Mouse (Mus musculus) limb, embryonic 11.5 days (tissue): ENCODE data around the gene Psmb10. TPM values are rescaled to one million over a fixed set of nuclear protein-coding genes. Genes with fewer than 3 reads are reported as not detected.
"Not testable (repeated sequence)": the region's sequence is repeated elsewhere in the genome, so short reads cannot be mapped to it uniquely, and the experiment has no call there.

Experiments used
- ATAC-seq: fragments of 200-750 bp; cut with Nextera tagmentation; 2 replicates; pipeline ENCODE4 v1.8.0; 2017; ENCODE audit warnings: low read depth; ENCODE audit not compliant: insufficient number of reproducible peaks, low FRiP score, low TSS enrichment
- DNase-seq: peaks from one replicate; pipeline ENCODE4 v3.0.0-alpha.2; 2015; ENCODE audit warnings: low spot score
- H3K27ac ChIP-seq: fragments of 300-500 bp; sonication (generic); replicated peaks from 2 replicates; pipeline ENCODE4 v1.5.1; 2014; ENCODE audit warnings: low read depth, mild to moderate bottlenecking, low read length
- H3K27me3 ChIP-seq: fragments of 300-500 bp; sonication (generic); 2 replicates; pipeline ENCODE4 v1.6.1; 2014; ENCODE audit warnings: mild to moderate bottlenecking, low read length, mixed read lengths; ENCODE audit not compliant: control insufficient read depth, insufficient read depth
- H3K36me3 ChIP-seq: fragments of 300-500 bp; sonication (generic); 2 replicates; pipeline ENCODE4 v1.6.1; 2014; ENCODE audit warnings: mild to moderate bottlenecking, low read length, moderate library complexity, mixed read lengths; ENCODE audit not compliant: control insufficient read depth, insufficient read depth
- H3K4me1 ChIP-seq: fragments of 300-500 bp; sonication (generic); 2 replicates; pipeline ENCODE4 v1.6.1; 2014; ENCODE audit warnings: low read length, mixed read lengths; ENCODE audit not compliant: control insufficient read depth, insufficient read depth
- H3K4me2 ChIP-seq: fragments of 300-500 bp; sonication (generic); 2 replicates; pipeline ENCODE4 v1.6.1; 2014; ENCODE audit warnings: low read depth, mild to moderate bottlenecking, moderate library complexity; ENCODE audit not compliant: severe bottlenecking
- H3K4me3 ChIP-seq: fragments of 300-500 bp; sonication (generic); 2 replicates; pipeline ENCODE4 v1.5.1; 2014; ENCODE audit warnings: low read depth, low read length
- H3K9ac ChIP-seq: fragments of 300-500 bp; sonication (generic); 2 replicates; pipeline ENCODE4 v1.6.1; 2014; ENCODE audit warnings: mild to moderate bottlenecking, low read length
- H3K9me3 ChIP-seq: fragments of 300-500 bp; sonication (generic); 2 replicates; pipeline ENCODE4 v1.6.1; 2016; ENCODE audit warnings: low read length; ENCODE audit not compliant: control insufficient read depth
- WGBS: fragments of 180-500 bp; shearing (Covaris S2); extraction: QIAGEN DNeasy Blood & Tissue Kit; methylation state at CpG from one replicate; pipeline ENCODE4 v1.1.7; 2014; 5-methylcytosine and 5-hydroxymethylcytosine counted together
- polyA plus RNA-seq: library from polyadenylated mRNA; unstranded; fragments of >200 nt; fragmentation: Nextera tagmentation; extraction: Ambion mirVana; gene quantifications from 2 replicates; pipeline ENCODE4 v1.2.1, GENCODE M21; 2014

Gene Psmb10
- polyA plus RNA-seq: 24.6 and 28.4 TPM in 2 replicates

DNA sequence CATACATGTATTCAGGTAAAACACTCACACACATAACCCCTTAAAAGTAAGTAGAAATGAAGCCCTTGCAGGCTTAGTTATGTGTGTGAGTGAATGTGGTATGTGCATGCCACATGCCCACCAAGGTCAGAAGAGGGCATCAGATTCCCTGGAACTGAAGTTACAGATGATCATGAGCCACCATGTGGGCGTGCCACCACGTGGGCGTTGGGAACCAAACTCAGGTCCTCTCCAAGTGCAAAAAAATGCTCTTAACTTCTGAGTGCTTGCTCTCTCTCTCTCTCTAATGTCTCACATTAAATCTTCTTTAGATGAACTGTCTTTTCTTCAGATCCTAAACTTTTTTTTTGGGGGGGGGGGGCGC is at the start of gene Psmb10:
Gene Psmb10 (minus strand): TSS at position 139 of the 364 bp plus-strand sequence.
- WGBS: 30% methylated on average over 4 of the region's 4 CpGs
- H3K4me1 ChIP-seq: 0 out of 2 replicates have a peak, but pooled peaks cover 4% of the 10 kb centered on the region
- H3K9ac ChIP-seq: peak within 1 kb of the TSS; percentile 56
- peak within 1 kb of the TSS; percentile 95 for H3K4me2 ChIP-seq
- H3K27ac ChIP-seq: no peak within 1 kb of the TSS
- H3K4me3 ChIP-seq: peak within 1 kb of the TSS; percentile 67
- H3K27me3 ChIP-seq: no peaks in the 10 kb centered on the region
- no peak for DNase-seq
- no peak for ATAC-seq
- H3K9me3 ChIP-seq: no peaks in the 10 kb centered on the region
- H3K36me3 ChIP-seq: peaks cover 7% of the 10 kb centered on the region

DNA sequence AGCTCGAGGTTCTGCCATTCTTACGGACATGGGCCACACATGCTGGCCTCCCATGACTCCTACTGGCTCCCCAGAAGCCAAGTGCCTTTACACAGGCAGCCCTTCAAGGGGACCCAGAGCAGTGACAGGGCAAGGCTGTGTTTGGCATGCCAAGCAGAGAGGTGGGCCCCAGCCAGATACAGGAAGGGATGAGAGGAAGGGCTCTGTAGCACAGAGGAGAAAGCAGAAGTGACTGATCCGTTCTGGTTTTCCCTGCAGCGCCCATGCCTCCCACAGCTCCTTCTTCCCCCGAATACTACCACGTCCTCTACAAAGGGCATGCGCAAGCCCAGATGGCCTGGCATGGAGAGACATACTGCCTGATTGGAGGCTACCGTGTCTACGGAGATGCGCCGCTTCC is 45.2 kb upstream of the Psmb10 start:
- H3K27ac ChIP-seq, H3K4me3 ChIP-seq, H3K9ac ChIP-seq, H3K4me1 ChIP-seq, ATAC-seq, DNase-seq, H3K9me3 ChIP-seq, H3K36me3 ChIP-seq, H3K27me3 ChIP-seq, H3K4me2 ChIP-seq: not testable (repeated sequence)
- WGBS: 81% methylated on average over 11 of the region's 11 CpGs

DNA sequence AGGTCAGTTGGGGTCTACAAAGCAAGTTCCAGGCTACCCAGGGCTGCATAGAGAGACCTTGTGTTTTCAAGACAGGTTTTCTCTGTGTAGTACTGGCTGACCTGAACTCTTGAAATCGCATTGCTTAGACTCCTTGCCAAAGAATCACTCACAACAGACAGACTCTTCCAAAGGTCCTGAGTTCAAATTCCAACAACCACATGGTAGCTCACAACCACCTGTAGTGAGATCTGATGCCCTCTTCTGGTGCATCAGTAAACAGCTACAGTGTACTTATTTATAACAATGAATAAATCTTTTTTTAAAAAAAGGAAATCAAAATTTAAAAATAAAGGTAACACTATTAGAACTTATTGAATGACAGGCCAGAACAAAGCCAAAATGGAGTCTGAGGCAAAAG is 42.9 kb upstream of the Psmb10 start:
- Histone ChIP-seq H3K27ac (no peak overlapping the region), H3K9me3 (no peaks in the 10 kb centered on the region), H3K4me1 (no peaks in the 10 kb centered on the region), H3K4me2 (no peak overlapping the region), H3K4me3 (no peak overlapping the region), H3K9ac (no peak overlapping the region), H3K36me3 (no peaks in the 10 kb centered on the region), H3K27me3 (no peaks in the 10 kb centered on the region)
- DNase-seq: no peak
- ATAC-seq: no peak
- whole genome bisulfite sequencing: 90% methylated on average over 1 of the region's 1 CpGs

DNA sequence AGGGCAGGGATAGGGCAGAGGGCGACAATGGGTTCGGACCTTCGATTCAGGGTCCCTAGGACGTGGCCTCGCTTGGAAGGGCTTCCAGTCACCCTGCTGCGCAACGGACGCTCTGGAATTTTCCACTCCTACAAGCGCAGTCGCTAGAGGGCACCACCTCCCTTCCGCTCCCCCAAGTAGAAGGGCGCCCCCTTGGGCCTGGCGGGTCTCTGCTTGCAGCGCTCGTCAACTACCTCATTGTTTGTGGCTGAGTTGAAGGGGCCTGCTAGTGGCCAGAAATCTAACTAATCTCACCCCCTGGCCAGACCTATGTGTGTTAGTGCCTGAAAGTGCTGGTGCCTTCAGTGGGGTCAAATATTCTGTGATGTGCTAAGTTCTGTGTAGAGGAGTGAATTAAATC is 41.1 kb upstream of the Psmb10 start, which contains the start of gene Dpep3:
Gene Dpep3 (minus strand): TSS at position 105 of the 400 bp plus-strand sequence.
- Histone ChIP-seq H3K4me3 (no peak within 1 kb of the TSS), H3K4me2 (no peak within 1 kb of the TSS), H3K27ac (no peak within 1 kb of the TSS), H3K9me3 (no peaks in the 10 kb centered on the region), H3K27me3 (no peaks in the 10 kb centered on the region), H3K4me1 (no peaks in the 10 kb centered on the region), H3K9ac (no peak within 1 kb of the TSS), H3K36me3 (no peaks in the 10 kb centered on the region)
- 94% methylated on average over 15 of the region's 15 CpGs for WGBS
- DNase-seq (no peak), ATAC-seq (no peak)

DNA sequence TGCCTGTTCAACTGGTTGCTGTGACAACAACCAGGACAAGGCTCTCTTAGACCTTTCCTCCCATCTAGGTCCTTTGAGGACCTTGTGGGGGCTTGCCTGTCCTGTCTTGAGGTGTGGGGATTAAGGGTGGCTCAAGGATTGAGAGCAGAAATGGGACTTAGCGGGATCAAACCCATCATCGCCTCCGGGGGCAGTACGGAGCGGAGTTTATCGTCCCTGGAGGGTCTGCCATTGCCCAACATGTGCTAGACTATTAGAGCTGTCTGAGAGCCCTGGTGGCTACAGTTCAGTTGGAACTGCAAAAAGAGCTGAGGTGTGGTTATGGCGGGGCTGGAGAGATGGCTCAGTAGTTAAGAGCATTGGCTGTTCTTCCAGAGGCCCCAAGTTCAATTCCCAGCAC is 37.1 kb upstream of the Psmb10 start:
- ATAC-seq (no peak), DNase-seq (no peak)
- no peaks in the 10 kb centered on the region for H3K4me1 ChIP-seq
- WGBS: 66% methylated on average over 7 of the region's 7 CpGs
- H3K27ac ChIP-seq: no peak overlapping the region
- H3K9ac ChIP-seq: no peak overlapping the region
- no peaks in the 10 kb centered on the region for H3K27me3 ChIP-seq
- H3K4me2 ChIP-seq: no peak overlapping the region
- no peak overlapping the region for H3K4me3 ChIP-seq
- no peaks in the 10 kb centered on the region for H3K9me3 ChIP-seq
- no peaks in the 10 kb centered on the region for H3K36me3 ChIP-seq

DNA sequence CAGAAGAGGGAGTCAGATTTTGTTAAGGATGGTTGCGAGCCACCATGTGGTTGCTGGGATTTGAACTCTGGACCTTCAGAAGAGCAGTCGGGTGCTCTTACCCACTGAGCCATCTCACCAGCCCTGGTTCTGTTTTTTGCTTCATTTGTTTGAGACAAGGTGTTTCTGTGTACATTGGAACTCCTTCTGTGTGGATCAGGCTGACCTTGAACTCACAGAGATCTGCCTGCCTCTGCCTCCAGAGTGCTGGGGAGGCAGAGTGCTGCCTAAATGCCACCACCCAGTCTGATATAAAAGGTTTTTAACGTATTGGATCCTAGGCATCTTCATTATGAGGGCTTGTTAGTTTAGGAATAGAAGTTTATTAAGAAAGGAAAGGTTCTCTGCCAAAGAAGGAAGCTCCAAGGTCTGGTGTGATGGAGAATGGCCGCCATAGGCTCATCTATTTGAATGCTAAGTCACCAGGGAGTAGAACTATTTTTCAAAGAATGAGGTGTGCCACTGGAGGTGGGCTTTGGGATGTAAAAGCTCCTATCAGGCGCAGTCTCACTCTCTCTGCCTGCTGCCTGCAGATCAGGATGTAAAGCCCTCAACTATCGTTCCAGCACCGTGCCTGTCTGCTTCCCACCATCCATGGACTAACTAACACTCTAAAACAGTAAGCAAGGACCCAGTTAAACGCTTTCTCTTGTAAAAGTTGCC is 32.9 kb upstream of the Psmb10 start:
- Histone ChIP-seq H3K27ac (no peak overlapping the region), H3K9me3 (no peaks in the 10 kb centered on the region), H3K36me3 (no peaks in the 10 kb centered on the region), H3K4me1 (peaks cover 8% of the 10 kb centered on the region; the same call in 1 of the 2 replicates), H3K4me3 (no peak overlapping the region), H3K27me3 (no peaks in the 10 kb centered on the region), H3K9ac (no peak overlapping the region), H3K4me2 (no peak overlapping the region)
- 73% methylated on average over 8 of the region's 8 CpGs for WGBS
- DNase-seq (no peak), ATAC-seq (no peak)

DNA sequence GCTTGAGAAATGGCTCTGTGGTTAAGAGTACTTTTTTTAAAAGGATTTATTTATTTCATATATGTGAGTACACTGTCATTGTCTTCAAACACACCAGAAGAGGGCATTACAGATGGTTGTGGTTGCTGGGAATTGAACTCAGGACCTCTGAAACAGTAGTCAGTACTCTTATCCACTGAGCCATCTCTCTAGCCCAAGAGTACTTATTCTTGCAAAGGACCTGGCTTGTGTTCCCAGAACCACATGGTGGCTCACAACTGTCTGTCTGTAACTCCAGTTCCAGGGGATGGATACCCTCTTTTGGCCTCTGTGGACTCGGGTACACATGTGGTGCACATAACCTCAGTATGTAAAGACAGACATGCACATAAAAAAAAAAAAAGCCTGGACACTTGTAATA is 31.1 kb upstream of the Psmb10 start:
- WGBS: 71% methylated on average over 1 of the region's 1 CpGs
- no peak for DNase-seq

DNA sequence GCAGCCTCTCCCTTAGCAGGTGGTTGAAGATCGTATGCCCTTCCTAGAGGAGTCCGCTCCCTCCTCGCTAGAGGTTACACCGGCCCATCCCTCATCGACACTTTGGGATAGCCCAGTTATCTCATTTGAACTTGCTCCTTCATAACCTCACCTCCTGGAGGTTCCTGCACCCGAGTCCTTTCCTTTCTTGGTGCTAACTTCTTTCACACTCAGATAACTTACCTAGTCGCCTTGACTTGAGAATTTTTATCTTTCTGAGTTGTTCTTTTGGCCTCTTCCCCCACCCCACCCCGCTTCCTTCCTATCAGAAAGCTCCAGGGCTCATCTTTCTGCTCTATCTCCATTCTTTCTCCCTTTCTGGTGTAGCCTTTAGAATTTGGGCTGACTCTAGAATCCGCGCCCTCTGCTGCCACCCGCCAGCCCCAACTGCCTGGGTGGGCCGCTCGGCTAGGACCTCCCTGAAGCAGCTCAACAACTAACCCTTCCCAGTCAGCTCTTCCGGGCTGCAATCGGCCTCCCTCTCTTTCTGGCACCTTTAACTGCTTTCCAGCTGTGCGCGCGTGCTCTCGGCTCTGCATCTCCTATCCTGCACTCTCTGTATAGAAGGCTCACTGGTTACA is 28.6 kb upstream of the Psmb10 start:
- Histone ChIP-seq H3K9ac (no peak overlapping the region), H3K4me1 (peaks cover 16% of the 10 kb centered on the region)
- peak; percentile 76 for DNase-seq

More for the DNA sequence above, 31.1 kb upstream of the Psmb10 start:
- no peaks in the 10 kb centered on the region for H3K9me3 ChIP-seq
- H3K27ac ChIP-seq: no peak overlapping the region
- no peak for ATAC-seq
- no peak overlapping the region for H3K9ac ChIP-seq
- peaks cover 13% of the 10 kb centered on the region for H3K4me1 ChIP-seq
- no peaks in the 10 kb centered on the region for H3K27me3 ChIP-seq
- H3K4me2 ChIP-seq: no peak overlapping the region
- no peak overlapping the region for H3K4me3 ChIP-seq
- H3K36me3 ChIP-seq: no peaks in the 10 kb centered on the region

More for the DNA sequence above, 28.6 kb upstream of the Psmb10 start:
- ATAC-seq: no peak
- H3K4me3 ChIP-seq: no peak overlapping the region; the same call in 1 of the 2 replicates
- peak overlapping the region; percentile 37 for H3K4me2 ChIP-seq
- no peaks in the 10 kb centered on the region for H3K36me3 ChIP-seq
- no peaks in the 10 kb centered on the region for H3K9me3 ChIP-seq
- no peaks in the 10 kb centered on the region for H3K27me3 ChIP-seq
- whole genome bisulfite sequencing: 4% methylated on average over 19 of the region's 19 CpGs
- H3K27ac ChIP-seq: no peak overlapping the region
